Comparison of ENCODE assay signal across 8 mouse cellular contexts in genomic region chr5:105399631-105400423, GRCm38 (mm10). TPM values are rescaled to one million over a fixed set of nuclear protein-coding genes. Genes with fewer than 3 reads are reported as not detected.
DNase-seq lines count a peak whose midpoint lies in the region; ATAC-seq lines count a peak whose summit lies in the region.

No protein-coding gene starts in this region.

- peaks cover 8% of the 10 kb centered on the region for H3K4me1 ChIP-seq in hindbrain, embryonic 16.5 days (ENCODE audit: control insufficient read depth, insufficient read depth, low read depth, low read length)

- peak; percentile 61 for DNase-seq in T-cell, adult 2 months (ENCODE audit: low spot score)
- peak; percentile 64 to 76 for DNase-seq in cerebellum, postnatal 4 days (ENCODE audit: low spot score in 2 of 2)
- peak; percentile 83 to 89 for DNase-seq in frontal cortex, postnatal 36 days (ENCODE audit: low spot score in 2 of 2)
- DNase-seq in layer of hippocampus, postnatal 36 days = peak; percentile 67 to 82
- peak; percentile 77 for DNase-seq in lung, postnatal 14 days
- DNase-seq in right cerebral cortex, adult 2 months (ENCODE audit: low spot score in 2 of 2) = peak; percentile 91
- no peak for DNase-seq in ovary, postnatal 10 days (ENCODE audit: low spot score)

- peak overlapping the region; percentile 77 for H3K4me2 ChIP-seq in hindbrain, embryonic 16.5 days (ENCODE audit: low read length)

- H3K4me3 ChIP-seq in hindbrain, embryonic 16.5 days (ENCODE audit: low read length) = peak overlapping the region; percentile 39

- H3K27ac ChIP-seq in hindbrain, embryonic 16.5 days (ENCODE audit: low read depth, low read length) = peak overlapping the region; percentile 62

- no peaks in the 10 kb centered on the region for H3K27me3 ChIP-seq in hindbrain, embryonic 16.5 days (replicated peaks; ENCODE audit: control insufficient read depth, insufficient read depth, low read length)

- peak; percentile 62 for ATAC-seq in hindbrain, embryonic 16.5 days

- no peaks in the 10 kb centered on the region for H3K9me3 ChIP-seq in hindbrain, embryonic 16.5 days (ENCODE audit: control insufficient read depth, low read length)

- 23% methylated on average over 13 of the region's 13 CpGs for WGBS in hindbrain, embryonic 16.5 days

- H3K9ac ChIP-seq in hindbrain, embryonic 16.5 days (ENCODE audit: low read depth, low read length) = peak overlapping the region; percentile 50

- H3K36me3 ChIP-seq in hindbrain, embryonic 16.5 days (ENCODE audit: control insufficient read depth, insufficient read depth, low read length) = no peaks in the 10 kb centered on the region

RNA-seq across cellular contexts. Expression of gene Lrrc8b, which starts 15.7 kb away (rescaled TPM):
- 11.2 and 14.9 TPM in 2 replicates for polyA plus RNA-seq in hindbrain, embryonic 16.5 days (2015; fragmentation: Nextera tagmentation; extraction: Ambion mirVana)
- total RNA-seq in layer of hippocampus, postnatal 36 days (2021) = 10 to 100 TPM; 60.6 to 64.4 TPM
